In genomic region chr16:20714307-20715080, GRCm38 (mm10) we compare ENCODE assay signal across 9 mouse cellular contexts. TPM values are rescaled to one million over a fixed set of nuclear protein-coding genes. Genes with fewer than 3 reads are reported as not detected.
DNase-seq lines count a peak whose midpoint lies in the region; ATAC-seq and TF ChIP-seq lines count a peak whose summit lies in the region.
"Had no signal": no experiment of that assay in that cellular context is flagged by ENCODE, and none has a peak within 500 bp of the region (broad histone marks: within the 10 kb centered on the region; RNA-seq: fewer than 3 reads in every experiment).

No protein-coding gene starts in this region.

- H3K9me3 ChIP-seq in liver, embryonic 14.5 days (ENCODE audit: control insufficient read depth, low read length): no peaks in the 10 kb centered on the region

- H3K4me1 ChIP-seq in liver, embryonic 14.5 days (replicated peaks; ENCODE audit: control insufficient read depth in 2 of 2, insufficient read depth in 2 of 2, low read length in 1 of 2): peaks cover 29 to 48% of the 10 kb centered on the region in 2 experiments

- H3K27me3 ChIP-seq in liver, embryonic 14.5 days (ENCODE audit: control insufficient read depth, insufficient read depth, low read length): no peaks in the 10 kb centered on the region

- DNase-seq in cerebellum, adult 11-12 months: peak; percentile 51
- peak; percentile 32 for DNase-seq in retina, postnatal 1 day
- no peak for DNase-seq in retina, embryonic 14.5 days (ENCODE audit: low spot score)
- no peak for DNase-seq in liver, embryonic 14.5 days (ENCODE audit: low read depth in 3 of 3, low spot score in 3 of 3)
- no peak for DNase-seq in embryo, embryonic 10 days (ENCODE audit: low spot score)
- DNase-seq in natural killer cell, adult 2 months (ENCODE audit: low spot score in 2 of 2): no peak
- no peak for DNase-seq in thymus, postnatal 4 days
- DNase-seq: thymus, postnatal 36 days had no signal

- H3K36me3 ChIP-seq in liver, embryonic 14.5 days (replicated peaks; ENCODE audit: control insufficient read depth, insufficient read depth, low read depth): peaks cover 19% of the 10 kb centered on the region

- peak overlapping the region; percentile 95 for H3K4me2 ChIP-seq in liver, embryonic 14.5 days (ENCODE audit: low read depth)

- peak overlapping the region; percentile 72 for H3K9ac ChIP-seq in liver, embryonic 14.5 days (replicated peaks)

- 54% methylated on average over 11 of the region's 11 CpGs for whole genome bisulfite sequencing in liver, embryonic 14.5 days (ENCODE audit: insufficient replicate concordance)

- peak overlapping the region; percentile 5; the same call in 1 of the 2 replicates for H3K27ac ChIP-seq in liver, embryonic 14.5 days

- no peak for ATAC-seq in cerebellum, adult (ENCODE audit: insufficient number of reproducible peaks, low FRiP score, low TSS enrichment)
- no peak for ATAC-seq in liver, embryonic 14.5 days (ENCODE audit: insufficient read depth)

- TF ChIP-seq CTCF in liver, embryonic 14.5 days (IDR thresholded peaks at IDR 0.05; ENCODE audit: low read depth): no peak

- TF ChIP-seq EP300 in liver, embryonic 14.5 days (IDR thresholded peaks at IDR 0.05; ENCODE audit: low read depth): no peak

- peak overlapping the region; percentile 79 to 84 for H3K4me3 ChIP-seq in liver, embryonic 14.5 days (ENCODE audit: insufficient read depth in 1 of 2, low read depth in 2 of 2, low read length in 2 of 2)

RNA-seq across cellular contexts. Expression of gene Polr2h, which starts 3.0 kb away (rescaled TPM):
- polyA plus RNA-seq in liver, embryonic 14.5 days (2012; rRNA removed): 21.5 and 30.1 TPM in 2 replicates
- 45.4 and 49.6 TPM in 2 replicates for polyA plus RNA-seq in liver, embryonic 14.5 days (2014; fragmentation: Nextera tagmentation; extraction: Ambion mirVana)

RNA-seq across cellular contexts. Expression of gene Clcn2, which starts 3.1 kb away (rescaled TPM):
- 16.7 and 20.9 TPM in 2 replicates for polyA plus RNA-seq in liver, embryonic 14.5 days (2012; rRNA removed)
- polyA plus RNA-seq in liver, embryonic 14.5 days (2014; fragmentation: Nextera tagmentation; extraction: Ambion mirVana): 4.9 and 5.6 TPM in 2 replicates

RNA-seq across cellular contexts. Expression of gene Chrd, which starts 18.4 kb away (rescaled TPM):
- 0.42 and 0.71 TPM in 2 replicates for polyA plus RNA-seq in liver, embryonic 14.5 days (2012; rRNA removed)
- 0.21 and 0.24 TPM in 2 replicates for polyA plus RNA-seq in liver, embryonic 14.5 days (2014; fragmentation: Nextera tagmentation; extraction: Ambion mirVana)

RNA-seq across cellular contexts. Expression of gene Thpo, which starts 19.8 kb away (rescaled TPM):
- polyA plus RNA-seq in liver, embryonic 14.5 days (2012; rRNA removed): 2.8 and 3.6 TPM in 2 replicates
- 3.6 and 3.7 TPM in 2 replicates for polyA plus RNA-seq in liver, embryonic 14.5 days (2014; fragmentation: Nextera tagmentation; extraction: Ambion mirVana)

RNA-seq across cellular contexts. Expression of gene Fam131a, which starts 21.5 kb away (rescaled TPM):
- polyA plus RNA-seq in liver, embryonic 14.5 days (2012; rRNA removed): 1.0 and 1.4 TPM in 2 replicates
- 1.3 TPM in 2 replicates for polyA plus RNA-seq in liver, embryonic 14.5 days (2014; fragmentation: Nextera tagmentation; extraction: Ambion mirVana)

Comparison
In these comparisons a context has a peak if more than half of its experiments do, and no peak if none do; other contexts are left out.
1. DNase-seq: peak in cerebellum, adult 11-12 months (single experiment) and retina, postnatal 1 day (single experiment); none in retina, embryonic 14.5 days (single experiment), liver, embryonic 14.5 days (0 of 3), embryo, embryonic 10 days (single experiment), natural killer cell, adult 2 months (0 of 2) and thymus, postnatal 4 days (single experiment).